Mouse (Mus musculus) liver, embryonic 15.5 days (tissue): ENCODE data around the gene Cd37. TPM values are rescaled to one million over a fixed set of nuclear protein-coding genes. Genes with fewer than 3 reads are reported as not detected.

Source experiments
- ATAC-seq: fragments of 200-750 bp; cut with Nextera tagmentation; 2 replicates; pipeline ENCODE4 v1.8.0; 2017; ENCODE audit warnings: moderate number of reproducible peaks, mild to moderate bottlenecking, moderate library complexity; ENCODE audit not compliant: insufficient read depth
- H3K27ac ChIP-seq: fragments of 300-500 bp; sonication (generic); replicated peaks from 2 replicates; pipeline ENCODE4 v1.5.1; 2015; ENCODE audit warnings: mild to moderate bottlenecking, inconsistent platforms
- H3K27me3 ChIP-seq: fragments of 300-500 bp; sonication (generic); 2 replicates; pipeline ENCODE4 v1.6.1; 2015; ENCODE audit warnings: mild to moderate bottlenecking, inconsistent platforms
- H3K36me3 ChIP-seq: fragments of 300-500 bp; sonication (generic); replicated peaks from 2 replicates; pipeline ENCODE4 v1.6.1; 2015; ENCODE audit warnings: moderate library complexity, mild to moderate bottlenecking, inconsistent platforms
- H3K4me1 ChIP-seq: fragments of 300-500 bp; sonication (generic); replicated peaks from 2 replicates; pipeline ENCODE4 v1.6.1; 2015; ENCODE audit warnings: inconsistent platforms
- H3K4me2 ChIP-seq: fragments of 300-500 bp; sonication (generic); 2 replicates; pipeline ENCODE4 v1.6.1; 2015; ENCODE audit warnings: moderate library complexity, mild to moderate bottlenecking, inconsistent platforms
- H3K4me3 ChIP-seq: fragments of 300-500 bp; sonication (generic); replicated peaks from 2 replicates; pipeline ENCODE4 v1.5.1; 2015; ENCODE audit warnings: mild to moderate bottlenecking, inconsistent platforms
- H3K9ac ChIP-seq: fragments of 300-500 bp; sonication (generic); 2 replicates; pipeline ENCODE4 v1.6.1; 2015; ENCODE audit warnings: moderate library complexity, mild to moderate bottlenecking, inconsistent platforms
- H3K9me3 ChIP-seq: fragments of 300-500 bp; sonication (generic); replicated peaks from 2 replicates; pipeline ENCODE4 v1.6.1; 2016; ENCODE audit warnings: inconsistent platforms
- WGBS: fragments of 180-500 bp; shearing (Covaris S2); methylation state at CpG from one replicate; pipeline ENCODE4 v1.1.7; 2015; ENCODE audit warnings: mixed read lengths; ENCODE audit not compliant: insufficient replicate concordance; 5-methylcytosine and 5-hydroxymethylcytosine counted together
- polyA plus RNA-seq: library from polyadenylated mRNA; unstranded; fragments of >200 nt; fragmentation: Nextera tagmentation; extraction: Ambion mirVana; gene quantifications from 2 replicates; pipeline ENCODE4 v1.2.1, GENCODE M21; 2015

Cd37 gene
- polyA plus RNA-seq, 1 experiment from 2014 or later = 15.1 TPM

- 68% methylated on average over 11 of the region's 11 CpGs for WGBS
- Histone ChIP-seq H3K36me3 (no peaks in the 10 kb centered on the region), H3K4me1 (no peaks in the 10 kb centered on the region), H3K4me3 (no peak overlapping the region), H3K9ac (no peak overlapping the region), H3K9me3 (no peaks in the 10 kb centered on the region), H3K27me3 (peaks cover 45% of the 10 kb centered on the region), H3K4me2 (no peak overlapping the region), H3K27ac (no peak overlapping the region)
- no peak for ATAC-seq
These were observed 40.0 kb downstream of the Cd37 start for GRCm38 (mm10) chr7:45198961-45199360.

- WGBS = 8% methylated on average over 5 of the region's 5 CpGs
These were observed 40.5 kb downstream of the Cd37 start for GRCm38 (mm10) chr7:45198435-45198834.

GRCm38 (mm10) chr7:45196994-45197393 is 41.9 kb downstream of the Cd37 start:
- Histone ChIP-seq H3K4me3 (no peak overlapping the region), H3K27me3 (peaks cover 56% of the 10 kb centered on the region), H3K27ac (no peak overlapping the region), H3K9ac (no peak overlapping the region), H3K4me2 (no peak overlapping the region), H3K4me1 (no peaks in the 10 kb centered on the region), H3K36me3 (no peaks in the 10 kb centered on the region), H3K9me3 (no peaks in the 10 kb centered on the region)
- ATAC-seq = no peak
- 41% methylated on average over 5 of the region's 5 CpGs for WGBS

More at GRCm38 (mm10) chr7:45198435-45198834, 40.5 kb downstream of the Cd37 start:
- Histone ChIP-seq H3K9ac (no peak overlapping the region), H3K4me3 (no peak overlapping the region), H3K36me3 (no peaks in the 10 kb centered on the region), H3K4me2 (no peak overlapping the region), H3K27ac (no peak overlapping the region), H3K4me1 (no peaks in the 10 kb centered on the region), H3K9me3 (no peaks in the 10 kb centered on the region), H3K27me3 (peaks cover 50% of the 10 kb centered on the region)
- ATAC-seq = no peak

GRCm38 (mm10) chr7:45196176-45196535 is 42.8 kb downstream of the Cd37 start:
- Histone ChIP-seq H3K36me3 (no peaks in the 10 kb centered on the region), H3K9me3 (no peaks in the 10 kb centered on the region), H3K4me3 (no peak overlapping the region), H3K27ac (no peak overlapping the region), H3K4me1 (no peaks in the 10 kb centered on the region), H3K4me2 (no peak overlapping the region), H3K9ac (no peak overlapping the region), H3K27me3 (peaks cover 64% of the 10 kb centered on the region)
- no peak for ATAC-seq
- 58% methylated on average over 4 of the region's 4 CpGs for WGBS

GRCm38 (mm10) chr7:45195341-45196175 is 43.4 kb downstream of the Cd37 start:
- peaks cover 69% of the 10 kb centered on the region for H3K27me3 ChIP-seq

GRCm38 (mm10) chr7:45193871-45194785 is 44.8 kb downstream of the Cd37 start:
- no peaks in the 10 kb centered on the region for H3K4me1 ChIP-seq
- ATAC-seq = no peak
- 59% methylated on average over 17 of the region's 17 CpGs for WGBS
- H3K4me3 ChIP-seq = no peak overlapping the region
- no peaks in the 10 kb centered on the region for H3K36me3 ChIP-seq
- no peak overlapping the region for H3K4me2 ChIP-seq
- no peaks in the 10 kb centered on the region for H3K9me3 ChIP-seq
- no peak overlapping the region for H3K9ac ChIP-seq
- H3K27me3 ChIP-seq = peaks cover 76% of the 10 kb centered on the region
- no peak overlapping the region for H3K27ac ChIP-seq

More at GRCm38 (mm10) chr7:45195341-45196175, 43.4 kb downstream of the Cd37 start:
- no peak overlapping the region for H3K27ac ChIP-seq
- H3K4me1 ChIP-seq = no peaks in the 10 kb centered on the region
- 52% methylated on average over 13 of the region's 13 CpGs for WGBS
- no peaks in the 10 kb centered on the region for H3K9me3 ChIP-seq
- ATAC-seq = no peak
- no peak overlapping the region for H3K4me2 ChIP-seq
- no peak overlapping the region for H3K4me3 ChIP-seq
- no peaks in the 10 kb centered on the region for H3K36me3 ChIP-seq
- H3K9ac ChIP-seq = no peak overlapping the region

- WGBS = 36% methylated on average over 5 of the region's 5 CpGs
- H3K4me3 ChIP-seq = no peak overlapping the region
- no peaks in the 10 kb centered on the region for H3K36me3 ChIP-seq
- no peak overlapping the region for H3K4me2 ChIP-seq
- no peaks in the 10 kb centered on the region for H3K4me1 ChIP-seq
- no peak overlapping the region for H3K27ac ChIP-seq
- H3K27me3 ChIP-seq = peaks cover 77% of the 10 kb centered on the region
- no peak for ATAC-seq
- H3K9ac ChIP-seq = no peak overlapping the region
- H3K9me3 ChIP-seq = no peaks in the 10 kb centered on the region
These were observed 45.5 kb downstream of the Cd37 start for GRCm38 (mm10) chr7:45193406-45193805.

GRCm38 (mm10) chr7:45192585-45193310 is 46.2 kb downstream of the Cd37 start:
- Histone ChIP-seq H3K4me3 (no peak overlapping the region), H3K9ac (no peak overlapping the region), H3K27me3 (peaks cover 81% of the 10 kb centered on the region), H3K4me1 (no peaks in the 10 kb centered on the region), H3K9me3 (no peaks in the 10 kb centered on the region), H3K4me2 (no peak overlapping the region), H3K27ac (no peak overlapping the region), H3K36me3 (no peaks in the 10 kb centered on the region)
- WGBS = 66% methylated on average over 7 of the region's 7 CpGs
- no peak for ATAC-seq

GRCm38 (mm10) chr7:45191803-45192363 is 47.0 kb downstream of the Cd37 start:
- H3K9ac ChIP-seq = no peak overlapping the region
- H3K36me3 ChIP-seq = no peaks in the 10 kb centered on the region
- peaks cover 87% of the 10 kb centered on the region for H3K27me3 ChIP-seq
- no peaks in the 10 kb centered on the region for H3K9me3 ChIP-seq
- H3K27ac ChIP-seq = no peak overlapping the region
- H3K4me1 ChIP-seq = no peaks in the 10 kb centered on the region
- no peak overlapping the region for H3K4me2 ChIP-seq
- no peak overlapping the region for H3K4me3 ChIP-seq
- ATAC-seq = no peak
- WGBS = 16% methylated on average over 8 of the region's 8 CpGs

GRCm38 (mm10) chr7:45191161-45191560 is 47.8 kb downstream of the Cd37 start:
- Histone ChIP-seq H3K9me3 (no peaks in the 10 kb centered on the region), H3K4me3 (no peak overlapping the region), H3K9ac (no peak overlapping the region), H3K36me3 (no peaks in the 10 kb centered on the region), H3K4me2 (no peak overlapping the region), H3K4me1 (no peaks in the 10 kb centered on the region), H3K27ac (no peak overlapping the region), H3K27me3 (peaks cover 87% of the 10 kb centered on the region)
- ATAC-seq = no peak
- WGBS = 49% methylated on average over 2 of the region's 2 CpGs
